Mouse (Mus musculus) frontal cortex, postnatal 10 days (tissue): ENCODE data around the gene Nsmf.

Experiments used
- DNase-seq, 2 experiments: peaks; one replicate each; pipeline ENCODE4 v3.0.0; 2022; ENCODE audit warnings: low spot score in 2 of 2, mixed read lengths in 1 of 2

The Nsmf gene

DNA sequence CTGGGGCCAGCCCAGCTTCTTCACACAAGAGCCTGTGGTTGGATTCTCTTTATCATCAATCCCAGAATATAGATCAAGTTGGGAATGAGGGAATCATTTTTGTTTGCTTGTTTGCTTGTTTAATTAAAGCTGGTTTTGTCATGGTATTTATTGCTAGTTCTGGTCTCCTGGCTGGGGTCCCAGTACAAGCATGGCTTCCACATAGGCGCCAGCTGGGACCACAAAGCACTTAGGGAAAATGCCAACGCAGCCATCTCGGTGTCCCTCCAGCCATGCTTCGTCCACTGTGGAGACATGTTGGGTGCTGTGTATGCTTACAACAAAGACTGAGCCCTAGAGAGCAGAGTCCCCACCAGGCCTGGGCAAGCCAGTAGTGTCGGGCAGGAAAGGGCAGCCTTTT, 31.4 kb downstream of the Nsmf start:
- DNase-seq, result no peak

GRCm38 (mm10) chr2:25087842-25088241, 33.7 kb downstream of the Nsmf start:
- DNase-seq, result no peak

GRCm38 (mm10) chr2:25088636-25089035, 34.5 kb downstream of the Nsmf start:
- DNase-seq, result no peak

GRCm38 (mm10) chr2:25094785-25095108, 40.6 kb downstream of the Nsmf start:
- no peak for DNase-seq

GRCm38 (mm10) chr2:25095109-25095850, 41.1 kb downstream of the Nsmf start, which contains the start of gene Noxa1:
Gene Noxa1, minus strand, starts transcription at chr2:25095149.
- DNase-seq, result no peak

DNA sequence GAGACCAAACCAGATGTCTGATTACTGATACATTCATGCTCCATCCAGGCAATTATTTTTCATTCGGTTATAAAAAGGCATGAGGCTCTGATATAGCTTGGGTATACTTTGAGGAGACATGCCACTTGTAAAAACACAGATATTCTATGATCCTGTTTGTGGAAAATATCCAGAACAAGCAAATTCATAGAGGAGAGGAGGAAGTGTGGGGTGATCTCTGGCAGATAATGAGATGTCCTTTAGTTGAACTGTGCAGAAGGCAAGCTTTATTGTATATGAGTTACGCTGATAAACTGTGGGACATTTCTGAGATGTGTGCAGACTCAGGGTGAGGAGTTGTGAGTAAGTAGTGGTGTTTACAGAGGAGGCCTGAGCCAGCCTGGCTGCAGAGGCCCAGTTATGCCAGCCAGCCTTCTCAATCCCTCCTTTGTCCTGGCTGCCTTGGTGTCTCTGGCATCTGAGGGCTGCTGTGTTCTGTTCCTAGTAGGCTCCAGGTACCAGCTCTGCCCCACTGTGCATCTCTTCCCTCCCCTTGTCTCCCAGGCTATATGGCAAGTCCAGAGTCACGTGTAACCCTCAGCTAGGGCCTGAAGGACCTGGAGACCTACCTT, 44.0 kb downstream of the Nsmf start:
- no peak for DNase-seq

GRCm38 (mm10) chr2:25098956-25099355, 44.8 kb downstream of the Nsmf start:
- DNase-seq, result peak in 1 of 2 experiments; percentile 43

DNA sequence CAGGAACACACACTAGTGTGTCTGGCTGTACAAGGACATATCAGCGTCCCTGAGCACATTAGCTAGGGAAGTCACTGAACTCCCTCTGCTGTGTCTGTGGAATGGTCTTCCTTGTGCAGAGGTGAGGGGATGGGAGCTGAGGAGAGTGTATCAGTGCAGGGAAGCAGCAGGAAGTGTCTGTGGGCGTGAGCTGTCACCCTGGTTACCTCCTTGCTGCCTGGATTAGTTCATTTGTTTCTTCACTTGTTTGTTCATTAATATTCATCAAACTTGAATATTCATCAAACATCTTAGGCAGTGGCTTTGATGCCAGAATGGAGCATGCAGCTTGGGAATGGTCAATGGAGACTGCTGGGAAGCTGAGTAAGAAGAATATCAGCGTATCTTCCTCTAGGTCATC, 45.5 kb downstream of the Nsmf start:
- DNase-seq, result no peak

DNA sequence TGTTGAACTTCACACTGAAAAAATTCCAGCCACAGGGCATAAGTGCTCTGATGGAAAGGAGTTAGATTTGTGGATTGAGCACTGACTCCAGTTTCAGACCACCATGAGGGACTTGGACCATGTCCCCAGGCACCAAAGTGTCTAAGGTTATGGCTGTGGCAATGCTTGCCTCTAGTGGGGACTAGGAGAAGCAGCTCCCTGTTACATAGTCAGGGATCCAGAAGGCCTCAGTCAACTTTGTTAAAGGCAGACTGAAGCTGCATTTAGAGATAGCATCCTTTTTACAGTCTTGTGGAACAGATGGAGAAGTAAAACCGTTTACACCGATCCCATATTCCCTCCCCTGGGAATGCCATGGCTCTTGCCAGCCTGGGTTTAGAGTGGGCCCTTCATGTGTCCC, 50.0 kb downstream of the Nsmf start:
- DNase-seq, result no peak

DNA sequence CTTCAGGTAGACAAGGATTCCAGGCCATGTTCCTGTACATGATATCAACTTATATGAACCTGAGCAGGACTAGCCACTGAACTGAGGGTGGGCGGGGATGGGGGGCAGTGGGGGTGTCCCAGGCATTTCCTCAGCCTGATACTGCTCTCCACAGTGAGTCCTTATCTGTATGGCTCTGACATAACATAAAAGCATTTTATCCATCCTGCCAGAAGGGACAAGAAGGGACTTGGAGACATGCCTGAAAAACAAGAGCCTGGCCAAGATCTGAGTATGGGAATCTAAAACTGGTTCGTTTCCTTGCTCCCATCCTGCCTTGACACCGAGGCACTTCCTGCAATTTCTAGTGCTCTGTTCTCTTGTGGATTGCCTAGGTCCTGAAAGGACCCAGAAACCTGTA, 51.9 kb downstream of the Nsmf start:
- DNase-seq, result no peak

DNA sequence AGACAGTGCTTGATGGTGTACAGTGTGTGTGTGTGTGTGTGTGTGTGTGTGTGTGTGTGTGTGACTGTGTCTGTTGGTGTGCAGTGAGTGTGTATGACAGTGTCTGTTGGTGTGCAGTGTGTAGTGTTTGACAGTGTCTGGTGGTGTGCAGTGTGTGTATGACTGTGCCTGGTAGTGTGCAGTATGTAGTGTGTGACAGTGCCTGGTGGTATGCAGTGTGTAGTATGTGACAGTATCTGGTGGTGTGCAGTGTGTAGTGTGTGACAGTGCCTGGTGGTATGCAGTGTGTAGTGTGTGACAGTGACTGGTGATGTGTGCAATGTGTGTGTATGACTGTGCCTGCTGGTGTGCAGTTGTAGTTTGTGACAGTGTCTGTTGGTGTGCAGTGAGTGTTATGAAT, 55.3 kb downstream of the Nsmf start:
- no peak for DNase-seq

DNA sequence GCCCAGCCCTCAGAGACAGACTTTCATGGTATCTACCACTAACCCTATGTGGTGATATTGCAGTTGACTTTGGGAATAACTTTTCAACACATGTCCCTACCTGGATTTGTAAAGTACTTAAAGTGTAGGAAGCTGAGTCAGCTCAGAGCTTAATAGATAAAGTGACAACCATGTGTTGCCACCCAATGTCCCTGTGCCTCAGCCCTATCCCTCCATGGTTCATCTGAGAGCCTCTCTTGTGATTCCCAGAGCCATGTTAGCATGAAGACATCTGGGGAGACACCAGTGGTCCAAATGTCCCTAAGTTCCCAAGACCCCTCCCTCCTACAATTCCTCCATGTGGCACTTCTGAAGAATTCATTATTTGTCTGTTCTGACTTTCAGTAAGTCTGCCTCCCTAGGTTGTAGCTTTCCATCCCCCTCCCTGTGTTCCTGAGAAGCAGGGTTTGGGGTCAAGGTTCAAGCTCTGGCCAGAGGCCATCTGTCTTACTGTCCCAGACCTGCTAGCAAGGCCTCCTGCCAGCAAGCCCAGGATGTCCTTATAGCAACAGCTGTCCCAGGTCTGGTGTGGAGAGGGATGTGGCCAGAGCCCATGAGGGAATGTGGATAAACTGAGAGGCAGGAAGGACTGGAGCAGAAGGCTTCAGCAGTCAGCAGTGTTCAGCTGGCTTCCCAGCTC, 56.5 kb downstream of the Nsmf start:
- DNase-seq, result no peak

DNA sequence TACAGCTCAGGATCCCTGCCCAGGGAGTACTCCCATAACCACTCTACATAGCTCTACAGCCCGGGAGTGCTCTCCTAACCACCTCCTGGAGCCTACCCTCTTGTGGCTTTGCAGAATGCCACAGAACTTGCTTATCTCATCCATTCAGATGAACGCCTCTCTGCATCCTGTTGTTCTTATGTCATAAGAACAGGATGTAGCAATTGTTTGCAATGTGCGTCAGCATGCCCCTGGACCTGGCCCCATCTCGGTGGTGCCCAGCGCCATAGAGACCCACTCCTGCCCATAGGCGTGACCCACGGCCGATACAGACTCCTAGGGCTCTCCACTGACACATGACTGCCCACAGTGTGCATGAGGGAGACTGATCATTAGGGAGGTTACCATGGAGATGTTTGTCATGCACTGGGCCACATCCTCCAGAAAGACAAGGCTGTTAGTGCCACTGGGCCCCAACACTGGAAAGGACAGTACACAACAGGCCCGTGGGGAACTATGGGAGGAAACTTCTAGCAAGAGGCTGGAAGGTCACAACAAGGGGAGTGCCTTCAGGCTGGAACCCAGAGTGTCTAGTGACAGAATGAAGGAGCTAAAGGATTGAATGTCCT, 57.1 kb downstream of the Nsmf start:
- DNase-seq, result no peak
